Mouse (Mus musculus) liver, embryonic 16.5 days (tissue): Measurements from ENCODE around the gene Foxp1. TPM values are rescaled to one million over a fixed set of nuclear protein-coding genes. Genes with fewer than 3 reads are reported as not detected.

ENCODE experiments used
- ATAC-seq: fragments of 200-750 bp; cut with Nextera tagmentation; 2 replicates; pipeline ENCODE4 v1.8.0; 2017; ENCODE audit warnings: low read depth, mild to moderate bottlenecking, moderate number of reproducible peaks, moderate library complexity
- H3K27ac ChIP-seq: fragments of 300-500 bp; sonication (generic); 2 replicates; pipeline ENCODE4 v1.5.1; 2014; ENCODE audit warnings: mild to moderate bottlenecking, low read length
- H3K27me3 ChIP-seq: fragments of 300-500 bp; sonication (generic); 2 replicates; pipeline ENCODE4 v1.6.1; 2014; ENCODE audit warnings: low read depth, low read length, mixed read lengths; ENCODE audit not compliant: control insufficient read depth, insufficient read depth
- H3K36me3 ChIP-seq: fragments of 300-500 bp; sonication (generic); 2 replicates; pipeline ENCODE4 v1.6.1; 2014; ENCODE audit warnings: mild to moderate bottlenecking; ENCODE audit not compliant: control insufficient read depth, insufficient read depth
- H3K4me1 ChIP-seq: fragments of 300-500 bp; sonication (generic); 2 replicates; pipeline ENCODE4 v1.6.1; 2014; ENCODE audit warnings: low read depth, low read length, mixed read lengths; ENCODE audit not compliant: control insufficient read depth
- H3K4me2 ChIP-seq: fragments of 300-500 bp; sonication (generic); 2 replicates; pipeline ENCODE4 v1.6.1; 2014; ENCODE audit warnings: low read depth, low read length, mixed read lengths
- H3K4me3 ChIP-seq: fragments of 300-500 bp; sonication (generic); 2 replicates; pipeline ENCODE4 v1.5.1; 2014; ENCODE audit warnings: low read depth, mild to moderate bottlenecking, low read length
- H3K9ac ChIP-seq: fragments of 300-500 bp; sonication (generic); 2 replicates; pipeline ENCODE4 v1.6.1; 2014; ENCODE audit warnings: low read depth, low read length
- H3K9me3 ChIP-seq: fragments of 300-500 bp; sonication (generic); replicated peaks from 2 replicates; pipeline ENCODE4 v1.6.1; 2016; ENCODE audit warnings: low read length; ENCODE audit not compliant: control insufficient read depth
- WGBS: fragments of 180-500 bp; shearing (Covaris S2); extraction: QIAGEN DNeasy Blood & Tissue Kit; methylation state at CpG from one replicate; pipeline ENCODE4 v1.1.7; 2014; ENCODE audit not compliant: insufficient replicate concordance; 5-methylcytosine and 5-hydroxymethylcytosine counted together
- polyA plus RNA-seq: library from polyadenylated mRNA; unstranded; fragments of >200 nt; fragmentation: Nextera tagmentation; extraction: Ambion mirVana; gene quantifications from 2 replicates; pipeline ENCODE4 v1.2.1, GENCODE M21; 2015

The Foxp1 gene
- polyA plus RNA-seq, 1 experiment from 2014 or later: 13.6 TPM

GRCm38 (mm10) chr6:99466354-99466753 is 56.2 kb downstream of the Foxp1 start:
- H3K9ac ChIP-seq: no peak overlapping the region
- 71% methylated on average over 8 of the region's 8 CpGs for WGBS
- no peak overlapping the region for H3K4me3 ChIP-seq
- ATAC-seq: no peak
- H3K27ac ChIP-seq: no peak overlapping the region
- H3K27me3 ChIP-seq: no peaks in the 10 kb centered on the region
- no peak overlapping the region for H3K4me2 ChIP-seq
- H3K4me1 ChIP-seq: no peaks in the 10 kb centered on the region; the same call in 1 of the 2 replicates
- no peaks in the 10 kb centered on the region for H3K36me3 ChIP-seq
- H3K9me3 ChIP-seq: no peaks in the 10 kb centered on the region

GRCm38 (mm10) chr6:99464449-99464848 is 58.1 kb downstream of the Foxp1 start:
- H3K27ac ChIP-seq: no peak overlapping the region
- H3K36me3 ChIP-seq: no peaks in the 10 kb centered on the region
- H3K9ac ChIP-seq: no peak overlapping the region
- no peaks in the 10 kb centered on the region; the same call in 1 of the 2 replicates for H3K4me1 ChIP-seq
- ATAC-seq: no peak
- no peak overlapping the region for H3K4me2 ChIP-seq
- 76% methylated on average over 4 of the region's 4 CpGs for WGBS
- H3K4me3 ChIP-seq: no peak overlapping the region
- no peaks in the 10 kb centered on the region for H3K9me3 ChIP-seq
- H3K27me3 ChIP-seq: no peaks in the 10 kb centered on the region

- Histone ChIP-seq H3K4me3 (no peak overlapping the region), H3K9me3 (no peaks in the 10 kb centered on the region), H3K4me1 (no peaks in the 10 kb centered on the region), H3K9ac (no peak overlapping the region), H3K36me3 (no peaks in the 10 kb centered on the region), H3K4me2 (no peak overlapping the region), H3K27me3 (no peaks in the 10 kb centered on the region), H3K27ac (no peak overlapping the region)
- WGBS: 73% methylated on average over 7 of the region's 7 CpGs
- ATAC-seq: no peak
Measured at GRCm38 (mm10) chr6:99463906-99464305, 58.6 kb downstream of the Foxp1 start.

GRCm38 (mm10) chr6:99458775-99459174 is 63.7 kb downstream of the Foxp1 start:
- Histone ChIP-seq H3K27ac (no peak overlapping the region), H3K9ac (no peak overlapping the region), H3K4me1 (no peaks in the 10 kb centered on the region), H3K4me3 (no peak overlapping the region), H3K36me3 (no peaks in the 10 kb centered on the region), H3K27me3 (no peaks in the 10 kb centered on the region), H3K9me3 (no peaks in the 10 kb centered on the region), H3K4me2 (no peak overlapping the region)
- WGBS: 55% methylated on average over 4 of the region's 4 CpGs
- no peak for ATAC-seq

GRCm38 (mm10) chr6:99453763-99454520 is 68.6 kb downstream of the Foxp1 start:
- WGBS: 70% methylated on average over 7 of the region's 7 CpGs
- ATAC-seq: no peak
- Histone ChIP-seq H3K36me3 (no peaks in the 10 kb centered on the region), H3K4me1 (no peaks in the 10 kb centered on the region; the same call in 1 of the 2 replicates), H3K27ac (no peak overlapping the region), H3K9ac (no peak overlapping the region), H3K4me2 (no peak overlapping the region), H3K9me3 (no peaks in the 10 kb centered on the region), H3K27me3 (no peaks in the 10 kb centered on the region), H3K4me3 (no peak overlapping the region)

- Histone ChIP-seq H3K4me2 (no peak overlapping the region), H3K9me3 (no peaks in the 10 kb centered on the region), H3K36me3 (no peaks in the 10 kb centered on the region), H3K4me3 (no peak overlapping the region), H3K9ac (no peak overlapping the region), H3K27me3 (no peaks in the 10 kb centered on the region), H3K27ac (no peak overlapping the region), H3K4me1 (no peaks in the 10 kb centered on the region; the same call in 1 of the 2 replicates)
- WGBS: 50% methylated on average over 2 of the region's 2 CpGs
- ATAC-seq: no peak
Measured at GRCm38 (mm10) chr6:99452638-99453185, 69.8 kb downstream of the Foxp1 start.

- Histone ChIP-seq H3K9me3 (no peaks in the 10 kb centered on the region), H3K36me3 (no peaks in the 10 kb centered on the region), H3K4me3 (no peak overlapping the region), H3K27ac (no peak overlapping the region), H3K4me1 (no peaks in the 10 kb centered on the region; the same call in 1 of the 2 replicates), H3K4me2 (no peak overlapping the region), H3K9ac (no peak overlapping the region), H3K27me3 (no peaks in the 10 kb centered on the region)
- no peak for ATAC-seq
- 44% methylated on average over 11 of the region's 11 CpGs for WGBS
Measured at GRCm38 (mm10) chr6:99451479-99451878, 71.0 kb downstream of the Foxp1 start.

GRCm38 (mm10) chr6:99447447-99447846 is 75.1 kb downstream of the Foxp1 start:
- no peak overlapping the region for H3K4me2 ChIP-seq
- H3K36me3 ChIP-seq: no peaks in the 10 kb centered on the region
- no peaks in the 10 kb centered on the region for H3K4me1 ChIP-seq
- no peaks in the 10 kb centered on the region for H3K9me3 ChIP-seq
- H3K4me3 ChIP-seq: no peak overlapping the region
- no peak overlapping the region for H3K27ac ChIP-seq
- H3K9ac ChIP-seq: no peak overlapping the region
- ATAC-seq: no peak
- WGBS: 63% methylated on average over 4 of the region's 4 CpGs
- H3K27me3 ChIP-seq: no peaks in the 10 kb centered on the region

- H3K4me3 ChIP-seq: no peak overlapping the region
- 75% methylated on average over 12 of the region's 12 CpGs for WGBS
- H3K27me3 ChIP-seq: no peaks in the 10 kb centered on the region
- no peak overlapping the region for H3K4me2 ChIP-seq
- H3K4me1 ChIP-seq: no peaks in the 10 kb centered on the region
- H3K27ac ChIP-seq: no peak overlapping the region
- H3K36me3 ChIP-seq: no peaks in the 10 kb centered on the region
- ATAC-seq: no peak
- no peaks in the 10 kb centered on the region for H3K9me3 ChIP-seq
- H3K9ac ChIP-seq: no peak overlapping the region
Measured at GRCm38 (mm10) chr6:99446801-99447415, 75.6 kb downstream of the Foxp1 start.
